Mouse (Mus musculus) gastrocnemius, postnatal 25 days (tissue): ENCODE results near the gene Ypel3. TPM values are rescaled to one million over a fixed set of nuclear protein-coding genes. Genes with fewer than 3 reads are reported as not detected.
"Not testable (repeated sequence)": the region's sequence is repeated elsewhere in the genome, so short reads cannot be mapped to it uniquely, and the experiment has no call there.

Source experiments
- DNase-seq: peaks from one replicate; pipeline ENCODE4 v3.0.0; 2022
- total RNA-seq, 2 experiments: library from RNA; stranded (reverse); gene quantifications; 1 replicate in 1 of 2; 2 replicates in 1 of 2; pipeline ENCODE4 v1.2.3; 2021

Gene Ypel3
- total RNA-seq, 2 experiments from 2014 or later: 63.8 to 69.0 TPM

DNA sequence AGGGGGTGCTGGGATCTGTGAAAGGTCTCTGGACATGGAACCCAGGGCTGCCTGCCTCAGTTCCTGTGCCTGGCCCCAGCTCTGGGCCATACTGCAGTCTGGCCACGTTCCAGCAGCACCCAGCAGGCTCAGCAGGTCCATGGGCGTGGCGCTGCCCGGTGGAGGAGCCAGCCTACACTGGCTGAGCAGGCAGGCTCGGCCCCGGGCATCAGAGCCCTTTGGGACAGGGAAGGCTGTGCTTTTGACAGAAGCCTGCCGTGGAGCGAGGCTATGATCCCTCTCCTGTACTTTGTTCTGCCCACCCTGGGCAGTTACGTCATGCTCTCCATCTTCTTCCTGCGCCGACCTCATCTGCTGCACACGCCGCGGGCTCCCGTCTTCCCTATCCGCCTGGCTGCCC is 10.6 kb upstream of the Ypel3 start, which contains the start of gene Gdpd3:
TSS of gene Gdpd3 (plus strand) at position 134 of the 400 bp plus-strand sequence.
- DNase-seq: no peak

DNA sequence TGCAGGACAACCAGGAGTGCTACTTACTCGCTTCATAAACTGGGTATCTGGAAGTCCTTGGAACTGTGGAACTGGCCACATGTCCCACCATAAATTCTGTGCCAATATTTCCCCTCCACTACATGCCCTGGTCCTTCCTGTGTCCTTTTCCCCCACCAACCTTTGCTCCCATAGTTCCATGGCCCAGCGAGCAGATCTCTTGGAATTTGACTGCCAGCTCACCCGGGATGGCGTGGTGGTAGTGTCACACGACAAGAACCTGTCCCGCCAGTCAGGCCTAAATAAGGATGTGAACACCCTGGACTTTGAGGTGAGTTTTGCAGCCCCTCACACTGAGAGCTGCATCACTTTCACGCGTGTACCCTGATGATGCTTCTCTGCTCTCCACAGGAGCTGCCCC is 9.8 kb upstream of the Ypel3 start:
- no peak for DNase-seq

DNA sequence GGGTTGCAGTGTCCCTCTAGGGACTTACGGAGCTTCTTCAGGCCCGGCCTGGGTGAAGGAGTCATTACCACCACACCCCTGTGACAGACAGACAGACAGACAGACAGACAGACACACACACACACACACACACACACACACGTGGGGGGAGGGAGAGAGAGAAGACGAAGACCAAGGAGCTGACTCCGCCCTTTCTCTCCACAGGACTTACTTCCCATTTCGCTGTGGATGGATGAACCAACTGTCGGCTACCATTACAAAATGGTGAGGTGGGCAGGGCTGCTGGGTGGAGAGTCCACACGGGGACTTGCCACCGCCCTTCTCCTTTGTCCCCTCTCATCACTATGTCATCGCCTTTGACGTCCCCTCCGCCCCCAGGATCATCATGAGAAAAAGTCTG is 6.0 kb upstream of the Ypel3 start:
- DNase-seq: no peak

DNA sequence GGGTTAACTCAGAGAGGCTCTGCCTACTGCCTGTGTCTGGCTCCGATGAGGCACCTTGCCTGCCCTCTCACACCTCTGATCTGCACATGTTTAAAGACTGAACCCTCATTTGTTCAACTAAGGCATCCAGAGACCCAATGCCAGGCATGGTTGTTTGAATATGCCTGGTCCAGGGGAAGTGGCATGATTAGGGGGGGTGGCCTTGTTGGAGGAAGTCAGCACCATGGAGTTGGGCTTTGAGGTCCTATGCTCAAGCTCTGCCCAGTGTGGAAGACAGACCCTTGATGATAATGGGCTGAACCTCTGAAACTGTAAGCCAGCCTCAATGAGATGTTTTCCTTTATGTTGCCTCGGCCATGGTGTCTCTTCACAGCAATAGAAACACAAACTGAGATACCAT is 3.4 kb upstream of the Ypel3 start:
- no peak for DNase-seq

DNA sequence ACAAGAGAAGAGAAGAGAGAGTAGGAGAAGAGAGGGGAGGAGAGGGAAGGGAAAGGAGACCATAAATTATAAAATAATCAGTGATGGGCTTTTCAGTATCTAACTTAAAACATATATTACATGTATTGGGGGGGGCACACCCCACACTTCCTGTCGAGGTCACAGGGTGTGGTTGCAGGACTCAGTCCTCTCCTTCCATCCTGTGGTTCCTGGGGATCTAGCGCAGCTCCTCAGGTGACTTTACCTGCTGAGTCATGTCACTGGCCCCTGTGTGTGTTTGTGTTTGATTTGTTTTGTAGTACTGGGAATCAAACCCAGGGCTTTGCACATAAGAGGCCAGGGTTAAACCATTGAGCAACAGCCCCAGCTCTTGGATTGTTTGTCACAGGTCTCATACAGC is 2.3 kb upstream of the Ypel3 start:
- DNase-seq: no peak

DNA sequence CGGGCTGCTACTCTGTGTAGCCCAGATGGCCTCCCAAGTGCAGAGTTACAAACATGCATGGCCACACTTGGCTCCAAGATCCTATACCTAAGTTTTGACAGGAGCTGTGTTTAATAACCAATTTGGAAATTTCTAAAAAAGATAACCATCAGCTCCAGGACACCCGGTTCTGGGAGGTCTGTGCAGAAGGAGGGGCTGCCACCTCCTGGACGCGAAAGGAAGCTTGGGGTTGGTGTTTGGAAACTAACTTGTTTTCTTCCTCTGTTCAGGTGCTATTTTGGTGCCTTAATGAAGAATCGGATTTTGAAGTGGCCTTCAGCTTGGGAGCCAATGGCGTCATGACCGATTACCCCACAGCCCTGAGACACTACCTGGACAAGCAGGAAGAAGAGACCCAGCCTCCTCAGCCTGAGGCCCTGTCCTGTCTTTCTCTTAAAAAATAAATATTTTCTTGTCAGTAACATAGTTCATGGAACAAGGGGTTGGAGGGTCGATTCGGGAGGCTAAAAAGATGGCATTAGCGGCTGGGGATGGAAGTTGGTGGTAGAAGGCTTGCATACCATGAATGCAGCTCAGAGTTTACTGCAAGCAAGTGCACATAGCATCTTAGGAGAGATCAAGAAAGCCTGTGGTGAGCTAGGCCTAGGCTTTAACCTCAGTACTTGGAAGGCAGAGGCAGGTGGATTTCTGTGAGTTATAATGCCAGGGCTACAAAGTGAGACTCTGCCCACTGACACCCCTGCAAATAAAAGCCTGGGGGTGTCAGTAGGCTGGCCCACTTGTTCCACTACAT is 1.4 kb upstream of the Ypel3 start:
- no peak for DNase-seq

DNA sequence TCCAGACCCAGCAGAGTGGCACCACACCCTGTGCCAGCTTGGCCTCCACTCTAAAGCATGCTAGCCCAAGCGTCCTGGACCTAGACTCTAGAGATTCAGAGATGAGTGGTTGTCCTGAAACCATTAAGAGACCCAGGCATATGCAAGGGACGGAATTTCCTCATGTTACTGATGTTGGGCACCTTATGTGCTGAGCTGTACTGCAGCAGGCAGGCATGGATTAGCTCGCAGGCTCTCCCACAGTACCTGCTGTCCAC is 849 bp upstream of the Ypel3 start:
- no peak for DNase-seq

DNA sequence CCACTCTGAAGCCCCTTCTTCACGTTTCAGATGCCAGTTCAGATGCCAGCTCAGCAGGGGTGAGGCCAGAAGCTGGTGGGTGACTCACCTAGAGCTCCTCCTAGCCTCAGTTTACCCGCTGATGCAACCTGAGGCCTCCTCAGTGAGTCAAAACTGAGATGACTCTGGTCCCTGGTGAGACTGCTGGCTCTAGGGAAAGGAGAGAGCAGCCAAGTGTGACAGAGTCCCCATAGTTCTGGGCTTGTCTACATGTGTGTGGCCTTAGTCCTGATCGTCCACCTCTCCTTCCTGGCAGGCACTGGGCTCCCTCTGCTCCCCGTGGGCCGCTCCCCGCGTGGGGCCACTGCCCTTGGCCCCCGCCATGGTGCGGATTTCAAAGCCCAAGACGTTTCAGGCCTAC is 721 bp downstream of the Ypel3 start:
- DNase-seq: no peak

DNA sequence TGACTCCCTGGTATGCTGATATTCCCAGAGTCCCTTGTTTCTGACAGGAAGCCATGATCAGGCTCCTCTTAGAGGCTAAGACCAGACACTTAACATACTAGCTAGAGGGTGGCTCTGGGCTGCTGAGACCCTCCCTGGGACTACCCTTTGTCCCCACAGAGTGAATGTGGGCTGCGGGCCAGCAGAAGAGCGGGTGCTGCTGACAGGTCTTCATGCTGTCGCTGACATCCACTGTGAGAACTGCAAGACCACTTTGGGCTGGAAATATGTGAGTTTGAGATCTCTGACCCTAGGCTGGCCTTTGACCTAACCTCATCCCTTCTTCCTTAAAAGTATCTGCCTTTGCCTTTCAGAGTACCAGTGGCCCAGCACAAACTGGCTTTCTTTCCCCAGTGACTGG is 1.4 kb downstream of the Ypel3 start:
- no peak for DNase-seq

DNA sequence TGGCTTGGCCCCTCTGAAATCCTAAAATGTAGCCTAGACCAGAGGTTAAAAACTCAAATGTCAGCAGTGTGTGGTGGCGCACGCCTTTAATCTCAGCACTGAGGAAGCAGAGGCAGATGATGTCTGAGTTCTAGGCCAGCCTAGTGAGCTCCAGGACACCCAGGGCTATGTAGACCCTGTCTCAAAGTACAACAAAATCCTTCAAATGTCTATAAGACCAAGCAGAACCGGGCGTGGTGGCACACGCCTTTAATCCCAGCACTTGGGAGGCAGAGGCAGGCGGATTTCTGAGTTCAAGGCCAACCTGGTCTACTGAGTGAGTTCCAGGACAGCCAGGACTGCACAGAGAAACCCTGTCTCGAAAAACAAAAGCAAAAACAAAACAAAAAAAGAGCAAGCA is 2.3 kb downstream of the Ypel3 start:
- not testable (repeated sequence) for DNase-seq

DNA sequence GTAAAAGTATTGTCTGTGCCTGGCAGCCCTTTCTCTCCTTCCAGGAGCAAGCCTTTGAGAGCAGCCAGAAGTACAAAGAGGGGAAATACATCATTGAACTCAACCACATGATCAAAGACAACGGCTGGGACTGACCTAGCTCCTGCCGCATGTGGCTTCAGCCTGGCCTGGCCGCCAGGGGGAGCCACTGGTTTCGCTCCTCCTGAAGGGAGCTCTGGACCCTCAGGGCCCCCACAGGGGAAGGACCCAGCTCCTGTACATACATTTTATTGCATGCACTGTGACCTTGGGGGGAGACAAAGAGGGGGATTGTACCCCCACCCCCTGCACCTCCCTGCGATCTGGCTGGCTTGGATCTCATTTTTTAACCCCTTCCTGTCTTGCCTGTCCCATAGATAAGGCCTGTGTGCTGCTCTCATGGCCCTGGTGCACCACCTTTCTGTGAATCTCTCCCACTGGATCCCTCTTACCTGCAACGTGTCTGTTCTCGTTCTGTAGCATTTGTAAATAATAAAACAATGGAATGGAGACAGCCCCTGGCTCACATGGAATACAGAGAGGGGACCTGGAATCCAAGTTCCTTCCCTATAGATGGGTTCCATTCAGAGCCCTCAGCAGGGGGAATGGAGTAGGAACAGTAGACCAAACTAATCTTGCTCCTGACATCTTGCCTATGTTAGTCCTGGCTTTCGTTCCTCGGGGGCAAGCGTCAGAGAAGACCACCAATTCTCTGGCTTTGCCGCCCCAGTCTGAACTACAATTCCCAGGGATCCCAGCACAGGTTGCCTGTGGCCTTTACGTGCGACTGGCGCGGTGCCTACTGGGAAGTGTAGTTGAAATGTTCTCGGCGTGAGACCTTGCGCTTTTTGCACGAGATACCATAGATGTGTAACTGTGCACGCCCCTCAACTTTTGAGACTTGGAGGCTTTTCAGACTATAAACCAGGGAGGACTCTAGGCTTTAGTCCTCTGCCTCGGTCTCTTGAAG is 3.5 kb downstream of the Ypel3 start:
- DNase-seq: peak; percentile 83

DNA sequence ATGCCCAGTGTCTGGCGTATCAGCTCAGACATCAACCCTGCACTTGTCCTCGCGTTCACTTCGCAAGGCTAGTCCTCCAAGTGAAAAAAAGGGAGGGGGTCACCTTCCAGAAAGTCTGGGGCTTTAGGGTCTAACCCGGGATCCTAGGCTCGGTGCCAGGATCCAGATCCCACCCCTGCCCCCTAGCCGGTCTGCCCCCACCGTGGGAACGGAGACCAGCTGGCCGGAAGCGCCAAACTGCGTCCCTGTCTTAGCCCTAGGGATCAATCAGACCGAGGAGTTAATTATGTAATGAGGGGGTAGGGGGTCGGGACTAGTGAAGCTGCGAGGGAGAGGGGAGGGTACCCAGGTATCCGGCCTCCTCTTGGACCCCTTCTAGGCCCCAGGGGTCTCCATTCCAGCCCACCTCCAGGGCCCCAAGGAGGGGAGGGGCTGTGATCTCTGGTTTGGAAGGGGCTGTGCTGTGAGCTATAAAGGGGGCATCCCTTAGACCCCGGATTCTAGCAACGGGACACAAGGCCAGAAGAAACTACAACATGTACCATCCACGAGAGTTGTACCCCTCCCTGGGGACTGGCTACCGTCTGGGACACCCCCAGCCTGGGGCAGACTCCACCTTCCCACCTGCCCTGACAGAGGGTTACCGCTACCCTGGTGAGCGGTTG is 4.3 kb downstream of the Ypel3 start, which contains the start of gene Tbx6:
TSS of gene Tbx6 (plus strand) at position 513 of the 665 bp plus-strand sequence.
- no peak for DNase-seq

DNA sequence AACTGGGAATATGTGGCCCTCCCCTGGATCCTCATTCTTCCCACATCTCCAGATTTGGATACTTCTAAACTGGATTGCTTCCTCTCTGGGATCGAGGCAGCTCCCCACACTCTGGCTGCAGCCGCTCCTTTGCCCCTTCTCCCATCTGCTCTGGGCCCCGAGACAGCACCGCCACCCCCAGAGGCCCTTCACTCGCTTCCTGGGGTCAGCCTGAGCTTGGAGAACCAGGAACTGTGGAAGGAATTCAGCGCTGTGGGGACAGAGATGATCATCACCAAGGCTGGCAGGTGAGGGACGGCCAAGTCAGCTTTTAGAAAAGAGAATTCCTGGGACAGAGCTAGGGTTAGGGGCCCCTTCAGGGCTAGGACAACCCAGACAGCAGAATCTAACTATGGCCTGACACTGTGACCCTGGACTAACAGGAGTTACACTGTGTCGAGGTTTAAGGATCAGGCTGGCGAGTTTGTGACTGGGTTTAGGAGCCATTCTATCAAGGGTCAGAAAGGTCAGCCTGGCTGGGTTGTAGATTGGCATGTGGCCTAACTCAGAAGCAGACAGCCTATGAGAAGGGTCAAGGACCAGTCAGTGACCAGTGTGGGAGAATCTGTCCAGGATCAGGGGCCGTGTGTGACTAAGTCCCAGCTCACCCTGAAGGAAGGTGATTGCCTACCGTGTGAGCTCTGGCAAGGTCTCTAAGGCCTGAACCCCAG is 5.1 kb downstream of the Ypel3 start:
- no peak for DNase-seq

DNA sequence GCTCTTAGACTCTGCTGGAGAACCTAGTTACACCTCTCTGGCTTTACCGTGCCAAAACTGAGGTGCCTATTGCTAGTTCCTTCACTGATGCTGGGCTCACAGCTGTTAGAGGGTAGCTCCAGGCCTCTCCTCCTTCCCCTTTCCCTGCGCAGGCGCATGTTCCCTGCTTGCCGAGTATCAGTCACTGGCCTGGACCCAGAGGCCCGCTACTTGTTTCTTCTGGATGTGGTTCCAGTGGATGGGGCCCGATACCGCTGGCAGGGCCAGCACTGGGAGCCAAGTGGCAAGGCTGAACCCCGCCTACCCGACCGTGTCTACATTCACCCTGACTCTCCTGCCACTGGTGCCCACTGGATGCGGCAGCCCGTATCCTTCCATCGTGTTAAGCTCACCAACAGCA is 5.9 kb downstream of the Ypel3 start:
- DNase-seq: no peak

DNA sequence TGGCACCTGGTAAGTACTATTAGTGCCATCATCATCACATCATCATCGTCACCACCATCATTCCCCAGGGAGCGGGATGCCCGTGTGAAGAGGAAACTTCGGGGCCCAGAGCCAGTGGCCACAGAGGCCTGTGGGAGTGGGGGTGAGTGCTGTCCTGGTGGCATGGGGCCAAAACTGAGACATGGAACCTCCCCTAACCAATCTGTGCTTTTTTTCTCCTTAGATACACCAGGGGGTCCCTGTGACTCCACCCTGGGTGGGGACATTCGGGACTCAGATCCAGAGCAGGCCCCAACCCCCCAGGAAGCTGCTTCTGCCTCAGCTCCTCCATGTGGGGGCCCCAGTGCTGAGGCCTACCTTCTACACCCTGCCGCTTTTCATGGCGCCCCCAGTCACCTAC is 7.7 kb downstream of the Ypel3 start:
- no peak for DNase-seq

DNA sequence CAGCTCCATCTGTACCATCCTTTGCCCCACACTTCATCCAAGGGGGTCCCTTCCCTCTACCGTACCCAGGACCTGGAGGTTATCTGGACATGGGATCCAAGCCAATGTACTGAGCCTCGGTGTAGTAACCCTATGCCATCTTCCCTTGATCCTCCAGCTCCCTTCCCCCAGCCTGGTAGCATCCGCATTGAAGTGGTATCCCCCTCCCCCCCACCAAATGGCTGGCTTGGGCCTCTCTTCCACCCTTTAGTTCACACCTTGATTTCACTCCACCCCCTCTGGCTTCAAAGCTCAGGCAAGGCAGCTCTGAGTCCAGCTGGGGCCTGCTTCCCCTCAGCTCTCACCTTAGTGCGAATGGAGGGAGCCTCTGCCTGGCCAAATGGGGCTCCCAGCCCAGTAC is 8.3 kb downstream of the Ypel3 start:
- no peak for DNase-seq

DNA sequence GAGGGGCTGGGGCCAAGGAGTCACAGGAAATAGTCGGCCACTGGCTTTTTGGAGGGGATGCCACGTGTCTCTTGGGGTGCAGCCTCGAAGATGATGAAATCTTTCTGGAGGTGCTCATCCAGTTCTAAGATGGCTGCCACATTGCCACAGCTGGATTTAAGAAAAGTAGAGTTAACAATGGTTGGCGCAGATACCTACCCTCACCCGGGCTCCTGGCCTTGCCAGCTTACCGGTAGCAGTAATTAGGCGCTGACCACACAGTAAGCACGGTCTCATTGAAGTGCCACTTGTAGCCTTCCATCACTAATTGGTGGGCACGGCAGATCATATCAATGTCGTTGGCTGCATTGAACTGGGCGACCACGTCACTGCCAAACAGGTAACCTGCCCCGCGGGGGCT is 9.4 kb downstream of the Ypel3 start:
- no peak for DNase-seq

DNA sequence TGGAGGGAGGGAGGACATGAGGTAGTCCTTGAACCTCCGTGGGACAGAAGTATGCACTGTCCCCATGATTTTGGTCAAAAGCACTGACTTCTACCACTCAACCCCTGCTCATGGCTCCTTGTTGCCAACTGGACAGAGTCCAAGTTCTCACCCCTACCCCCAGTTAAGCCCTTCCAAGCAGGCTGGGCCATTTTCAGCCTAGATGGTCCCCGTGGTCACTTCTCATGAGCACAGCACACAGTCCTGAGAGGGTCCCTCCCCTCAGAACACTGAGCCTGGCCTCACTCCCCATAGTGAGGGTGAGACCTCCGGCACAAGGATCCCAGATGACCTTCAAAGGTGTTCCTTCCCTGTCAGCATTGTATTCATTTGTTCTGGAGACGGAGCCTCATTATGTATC is 12.4 kb downstream of the Ypel3 start:
- no peak for DNase-seq

DNA sequence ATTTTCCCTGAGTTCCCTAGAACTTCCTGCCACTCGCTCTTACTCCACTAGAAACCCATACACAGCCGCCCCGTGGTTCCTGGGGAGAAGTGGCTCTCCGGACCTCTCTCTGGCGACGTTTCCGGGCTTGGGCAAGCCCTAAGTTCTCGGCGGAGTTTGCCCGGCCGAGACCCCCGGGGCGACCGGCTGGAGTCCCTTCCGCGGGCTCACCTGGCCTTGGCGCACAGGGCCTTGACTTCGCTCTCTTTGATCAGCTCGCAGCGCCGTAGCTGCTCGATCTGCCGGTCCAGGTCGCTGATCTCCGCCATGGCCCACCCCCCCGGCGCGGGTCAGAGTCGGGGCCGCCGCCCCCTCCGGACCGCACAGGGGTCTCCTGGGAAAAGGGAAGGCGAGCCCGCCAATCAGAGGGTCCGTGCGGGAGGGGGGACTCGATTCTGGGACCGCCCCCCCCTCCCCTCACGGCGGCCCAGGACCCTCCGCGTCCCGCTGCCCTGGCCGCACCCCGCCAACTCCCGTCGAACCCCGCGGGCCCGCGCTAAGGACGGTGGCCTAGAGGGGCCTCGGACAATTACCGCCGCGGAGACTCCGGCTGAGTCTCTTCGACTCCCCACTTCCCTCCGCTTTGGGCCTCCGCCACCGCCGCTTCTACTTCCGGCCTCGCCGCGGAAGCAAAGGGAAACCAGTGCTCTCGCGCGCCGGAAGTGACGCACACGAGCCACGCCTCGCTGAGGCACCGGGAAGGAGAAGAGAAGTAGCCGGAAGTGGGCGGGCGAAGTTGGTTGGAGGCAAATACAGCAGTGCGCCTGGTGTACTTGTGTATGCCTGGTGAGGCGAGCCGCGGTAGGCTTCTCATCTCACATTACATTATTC is 15.3 kb downstream of the Ypel3 start, which contains the start of gene Ppp4c:
TSS of gene Ppp4c (minus strand) at position 646 of the 870 bp plus-strand sequence.
- peak; percentile 95 for DNase-seq

DNA sequence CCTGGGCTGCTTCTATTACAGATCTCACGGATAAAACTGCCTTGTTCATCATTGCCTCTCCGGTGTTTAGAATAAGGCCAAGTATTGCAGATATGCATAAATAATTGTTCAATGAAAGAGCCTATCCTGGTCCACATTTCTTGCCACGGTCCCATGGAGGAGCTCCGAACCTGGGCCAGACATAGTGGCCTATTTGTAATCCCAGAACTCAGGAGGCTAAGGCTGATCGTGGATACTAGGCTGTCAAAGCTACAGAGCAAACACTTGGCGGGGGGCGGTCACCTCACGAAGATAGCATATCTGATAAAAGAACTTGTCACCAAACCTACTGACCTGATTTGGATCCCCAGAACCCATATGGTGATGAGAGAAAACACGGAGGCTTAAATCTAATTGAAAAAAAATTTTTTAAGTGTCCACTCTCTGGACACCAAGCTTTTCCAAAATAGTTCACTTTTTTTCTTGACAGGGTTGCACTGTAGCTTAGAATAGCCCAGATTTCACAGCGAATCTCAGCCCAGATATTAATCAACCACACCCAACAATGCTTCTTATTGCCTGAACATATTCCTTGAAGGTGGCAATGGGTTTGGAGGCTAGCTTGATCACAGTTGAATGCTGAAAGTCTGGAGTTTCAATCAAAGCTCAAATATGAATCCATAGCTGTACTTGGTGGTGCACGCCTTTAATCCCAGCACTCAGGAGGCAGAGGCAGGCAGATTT is 16.1 kb downstream of the Ypel3 start:
- DNase-seq: no peak
